Mouse (Mus musculus) gonadal fat pad, adult 2 months (tissue): ENCODE data around the gene Ccdc194. TPM values are rescaled to one million over a fixed set of nuclear protein-coding genes. Genes with fewer than 3 reads are reported as not detected.

ENCODE experiments used
- DNase-seq: peaks from one replicate; pipeline ENCODE4 v3.0.0-alpha.2; 2012; ENCODE audit warnings: low read depth
- polyA plus RNA-seq: library from polyadenylated mRNA; depleted of rRNA; stranded (reverse); fragments of >200 nt; gene quantifications from 2 replicates; pipeline ENCODE4 v1.2.3, GENCODE M21; 2012; rRNA removed

The Ccdc194 gene
- polyA plus RNA-seq, result 0.07 TPM in 1 of 2 replicates, not detected in the other

DNA sequence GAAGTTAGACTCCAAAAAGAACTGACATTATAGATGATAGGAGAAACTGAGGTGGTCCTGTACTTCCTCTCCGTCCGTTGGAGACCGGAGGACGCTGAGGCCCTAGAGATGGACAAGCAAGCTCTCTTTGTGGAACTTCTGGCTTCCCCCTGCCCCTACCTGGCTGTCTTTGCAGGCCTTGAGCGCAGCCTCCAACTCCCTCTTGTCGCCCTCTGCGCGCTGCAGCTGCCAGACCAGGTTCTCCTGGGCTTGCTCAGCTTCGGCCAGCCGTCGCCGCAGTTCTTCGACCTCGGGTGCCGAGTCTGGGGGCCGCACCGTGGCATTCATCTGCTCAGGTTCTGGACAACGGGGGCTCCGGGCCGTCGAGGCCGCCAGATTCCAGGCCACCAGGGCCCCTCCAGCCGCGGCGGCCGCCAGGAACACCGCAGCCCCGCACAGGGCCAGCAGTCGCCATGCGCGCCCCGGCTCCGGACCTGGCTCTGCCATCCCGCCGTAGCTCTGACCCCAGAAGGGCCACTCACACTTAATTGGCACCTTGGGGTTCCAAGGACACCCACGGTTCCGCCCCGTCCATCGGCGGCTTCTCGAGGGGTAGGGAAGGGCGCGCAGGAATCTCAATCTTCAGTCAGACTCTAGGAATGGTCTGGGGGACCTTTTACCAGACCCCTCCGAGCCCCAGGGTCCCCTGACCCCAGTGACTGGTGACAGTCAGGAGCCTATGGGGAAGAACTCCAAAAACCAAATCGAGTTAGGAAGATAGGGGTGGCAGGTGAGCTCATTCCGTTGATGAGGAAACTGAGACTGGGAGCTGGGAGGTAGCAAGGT, at the start of gene Ccdc194:
Gene Ccdc194 (minus strand): TSS at position 486 of the 825 bp plus-strand sequence.
- DNase-seq, result no peak

DNA sequence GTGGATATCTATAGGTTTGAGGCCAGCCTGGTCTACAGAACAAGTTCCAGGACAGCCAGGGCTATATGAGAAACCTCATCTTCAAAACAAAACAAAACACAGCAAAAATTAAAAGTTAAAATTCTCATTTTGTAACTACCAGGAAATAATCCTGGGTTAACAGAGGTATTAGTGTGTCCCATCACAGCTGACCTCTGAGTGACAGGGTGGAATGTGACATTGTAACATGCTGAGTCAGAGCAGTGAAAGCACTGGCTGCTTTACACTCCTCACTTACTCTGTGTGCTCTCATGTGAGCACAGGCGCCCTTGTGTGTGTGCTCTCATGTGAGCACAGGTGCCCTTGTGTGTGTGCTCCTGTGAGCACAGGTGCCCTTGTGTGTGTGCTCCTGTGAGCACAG, 49.5 kb upstream of the Ccdc194 start:
- no peak for DNase-seq

DNA sequence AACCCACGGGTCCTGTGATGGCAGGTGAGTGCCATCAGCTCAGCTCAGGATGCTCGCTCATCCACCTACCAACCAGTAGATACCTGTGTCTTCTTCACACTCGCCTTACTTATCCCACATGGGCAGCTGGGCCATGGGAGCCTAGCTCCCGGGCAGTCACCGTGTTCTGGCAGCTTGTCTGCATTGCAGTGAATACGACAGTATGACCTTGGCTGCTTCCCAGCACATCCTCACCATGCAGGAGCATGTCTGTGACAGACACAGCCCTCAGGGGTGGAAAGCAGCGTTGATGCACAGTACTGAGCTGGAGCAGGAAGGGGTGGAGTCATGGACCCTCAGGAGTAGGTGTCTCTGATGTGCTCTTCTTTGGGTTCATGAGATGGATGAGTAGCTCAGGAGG, 48.9 kb upstream of the Ccdc194 start:
- DNase-seq, result no peak

- DNase-seq, result peak; percentile 75
Observed at GRCm38 (mm10) chr8:71572847-71573633, 47.5 kb upstream of the Ccdc194 start.

- DNase-seq, result no peak
Observed at GRCm38 (mm10) chr8:71572077-71572476, 46.6 kb upstream of the Ccdc194 start.

DNA sequence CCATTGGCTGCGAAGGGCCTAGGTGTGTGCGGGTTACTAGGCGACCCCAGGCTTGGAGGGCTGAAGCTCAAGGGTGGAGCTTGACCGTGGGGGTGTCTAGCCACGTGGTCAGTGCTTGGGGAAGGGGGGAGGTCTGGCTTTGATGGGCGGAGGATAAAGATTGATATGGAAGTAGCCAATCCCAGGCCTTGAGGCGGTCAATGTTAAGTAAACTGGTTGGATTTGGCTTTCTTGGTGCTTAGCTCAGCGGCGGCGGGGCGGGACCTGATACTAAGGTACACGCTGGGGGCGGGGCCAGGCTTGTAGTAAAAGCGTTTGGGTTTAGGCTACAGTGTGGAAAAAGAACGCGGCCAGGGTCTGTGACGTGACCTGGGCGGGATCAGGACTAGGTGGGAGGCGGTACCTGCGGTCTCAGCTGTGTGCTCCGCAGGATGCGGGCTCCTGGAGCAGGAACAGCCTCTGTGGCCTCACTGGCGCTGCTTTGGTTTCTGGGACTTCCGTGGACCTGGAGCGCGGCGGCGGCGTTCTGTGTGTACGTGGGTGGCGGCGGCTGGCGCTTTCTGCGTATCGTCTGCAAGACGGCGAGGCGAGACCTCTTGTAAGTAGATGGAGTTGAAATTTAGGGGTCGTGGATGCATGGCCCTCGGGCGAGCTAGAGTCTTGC, 44.9 kb upstream of the Ccdc194 start:
- DNase-seq, result peak; percentile 82

- DNase-seq, result peak; percentile 92
Observed at GRCm38 (mm10) chr8:71569366-71570290, 44.1 kb upstream of the Ccdc194 start.

- DNase-seq, result no peak
Observed at GRCm38 (mm10) chr8:71568941-71569340, 43.4 kb upstream of the Ccdc194 start.

DNA sequence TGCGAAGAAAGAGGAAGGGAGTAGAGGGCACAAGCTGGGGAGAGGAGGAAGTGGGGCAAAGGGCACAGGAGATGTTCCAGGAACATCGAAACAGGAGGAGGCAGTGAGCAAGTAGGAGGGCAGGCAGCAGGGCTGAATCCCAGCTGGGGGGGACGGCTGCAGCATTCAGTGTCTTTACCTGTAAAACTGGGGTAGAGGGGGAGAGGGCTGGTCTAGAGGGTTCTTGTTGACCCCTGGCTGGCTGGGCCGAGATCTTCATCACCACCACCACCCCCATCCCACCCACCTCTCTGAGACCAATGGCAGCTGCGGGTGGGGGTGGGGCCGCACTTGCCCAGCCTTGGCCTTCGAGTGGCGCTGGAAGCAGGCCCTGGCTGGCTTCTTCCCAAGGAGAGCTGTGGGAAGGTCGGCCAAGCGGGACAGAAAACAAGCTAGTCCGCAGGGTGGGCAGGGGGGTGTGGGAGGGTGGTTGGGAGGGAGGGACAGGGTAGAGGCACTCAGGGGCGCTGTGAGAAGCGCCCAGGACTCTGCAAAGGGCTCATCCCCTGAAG, 43.0 kb upstream of the Ccdc194 start, which contains the start of gene Slc27a1:
Gene Slc27a1 (plus strand): TSS at position 496 of the 551 bp plus-strand sequence.
- DNase-seq, result no peak

GRCm38 (mm10) chr8:71567587-71567986, 42.1 kb upstream of the Ccdc194 start:
- no peak for DNase-seq

GRCm38 (mm10) chr8:71566501-71566900, 41.0 kb upstream of the Ccdc194 start, which contains the start of gene Nxnl1:
Gene Nxnl1 (minus strand): TSS chr8:71566601.
- no peak for DNase-seq

DNA sequence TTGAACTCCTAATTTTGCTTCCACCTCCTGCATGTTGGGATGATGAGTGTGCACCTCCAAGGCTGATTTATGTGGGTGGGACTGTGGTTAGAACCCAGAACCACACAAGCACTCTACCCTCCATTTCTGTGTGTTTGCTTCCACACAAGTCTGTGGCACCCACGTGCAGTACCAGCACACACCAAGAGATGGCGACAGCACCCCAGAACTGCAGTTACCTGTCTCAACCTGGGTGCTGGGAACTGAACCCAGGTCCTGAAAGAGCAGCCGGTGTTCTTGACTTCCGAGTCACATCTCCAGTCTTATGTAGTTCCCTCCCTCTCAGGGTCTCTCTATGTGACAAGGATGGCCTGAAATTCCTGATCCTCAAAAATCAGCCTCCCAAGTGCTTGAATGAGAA, 38.5 kb upstream of the Ccdc194 start:
- no peak for DNase-seq

GRCm38 (mm10) chr8:71562751-71563150, 37.2 kb upstream of the Ccdc194 start:
- DNase-seq, result no peak

DNA sequence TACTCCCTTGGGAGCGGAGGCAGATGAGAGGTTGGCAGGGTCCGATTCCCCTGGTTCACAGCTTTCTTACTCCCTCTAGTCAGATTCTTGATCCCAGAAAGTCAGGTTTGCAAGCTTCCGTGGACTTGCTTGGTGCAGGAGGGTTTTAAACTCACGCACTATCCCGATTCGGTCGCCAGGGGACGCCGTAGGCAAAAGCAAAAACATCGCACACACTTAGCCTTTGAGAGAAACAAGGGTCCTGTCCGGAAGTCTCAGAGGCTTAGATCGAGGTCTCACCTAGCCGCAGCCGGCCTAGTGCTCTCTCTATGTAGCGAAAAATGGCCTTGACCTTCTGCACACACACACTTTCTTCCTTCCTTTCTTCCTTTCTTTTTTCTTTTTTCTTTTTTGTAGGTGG, 35.9 kb upstream of the Ccdc194 start:
- no peak for DNase-seq

- no peak for DNase-seq
Observed at GRCm38 (mm10) chr8:71560765-71561164, 35.3 kb upstream of the Ccdc194 start.

GRCm38 (mm10) chr8:71560071-71560470, 34.6 kb upstream of the Ccdc194 start:
- DNase-seq, result no peak

DNA sequence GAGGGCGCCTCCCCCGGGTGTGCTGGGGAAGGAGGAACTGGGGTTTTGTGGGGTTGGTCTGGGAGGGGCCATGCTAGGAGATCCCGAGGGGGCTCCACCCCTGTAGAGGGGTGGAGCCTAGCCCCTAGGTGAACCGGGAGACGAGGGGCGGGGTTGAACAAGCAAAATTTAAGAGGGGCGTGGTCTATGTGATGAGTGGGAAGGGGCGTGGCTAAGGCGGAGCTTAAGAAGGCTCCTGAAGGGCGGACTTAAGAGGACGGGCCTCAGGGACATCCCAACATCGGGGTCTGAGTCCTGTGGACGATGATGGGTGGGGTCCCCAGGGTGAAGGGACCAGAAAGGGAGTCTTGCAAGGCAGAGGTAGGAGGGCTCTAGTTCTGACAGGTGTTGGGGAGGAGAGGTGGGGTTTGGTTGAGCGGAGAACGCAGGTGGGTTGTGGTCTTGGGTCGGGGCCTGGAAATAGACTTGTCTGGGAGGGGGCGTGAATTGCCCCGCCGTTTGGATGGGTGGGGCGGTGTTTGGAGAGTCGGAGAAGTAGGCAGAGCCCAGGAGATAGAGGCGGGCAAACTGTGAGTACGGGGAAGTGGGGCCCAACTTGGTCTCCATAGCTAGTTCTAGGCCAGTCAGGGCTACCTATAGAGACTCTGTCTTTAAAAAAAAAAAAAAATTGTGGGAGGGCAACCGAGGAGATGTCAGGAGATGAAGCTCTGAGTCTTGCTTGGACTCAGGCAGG, 33.6 kb upstream of the Ccdc194 start:
- no peak for DNase-seq

DNA sequence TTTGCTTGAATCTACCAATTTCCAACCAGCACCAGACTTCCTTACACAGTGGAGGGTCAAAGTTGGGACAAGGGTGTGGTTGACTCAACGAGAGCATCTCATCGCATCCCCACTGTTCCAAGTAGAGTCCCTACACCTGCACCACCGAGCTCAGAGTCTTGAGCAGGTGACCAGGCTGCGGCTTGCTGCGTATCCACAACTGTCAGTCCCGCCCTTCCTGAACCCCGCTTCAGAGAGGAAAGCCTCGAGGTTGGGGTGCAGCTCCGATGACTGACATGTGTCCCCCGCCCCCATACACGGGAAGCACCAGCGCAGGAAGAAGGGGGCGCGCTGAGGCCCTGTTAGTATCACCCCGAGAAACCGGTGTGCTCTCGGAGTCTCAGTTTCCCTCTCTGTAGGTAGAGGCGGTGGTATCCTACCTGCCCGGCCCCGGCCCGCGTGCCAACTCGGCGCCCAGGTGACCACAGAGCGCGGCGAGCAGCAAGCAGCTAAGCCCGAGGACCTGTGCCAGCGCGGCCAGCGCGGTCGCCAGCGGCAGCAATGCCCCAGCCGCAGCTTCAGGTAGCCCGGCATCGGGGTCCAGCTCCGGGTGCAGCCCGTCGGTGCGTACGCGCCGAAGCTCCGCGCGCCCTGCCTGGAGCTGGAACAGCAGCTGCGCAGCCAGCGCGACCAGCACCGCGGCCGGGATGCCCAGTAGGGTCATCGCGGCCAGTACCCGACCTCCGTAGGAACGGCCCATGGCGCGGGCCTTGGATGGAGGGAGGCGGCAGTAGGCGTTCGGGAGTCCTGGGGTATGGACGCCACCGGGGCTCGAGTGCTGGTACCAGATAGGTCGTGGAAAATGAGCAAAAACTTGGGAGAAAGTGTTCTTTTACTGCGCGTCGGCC, 32.8 kb upstream of the Ccdc194 start, which contains the start of gene Tmem221:
Gene Tmem221 (minus strand): TSS at position 801 of the 887 bp plus-strand sequence.
- no peak for DNase-seq

DNA sequence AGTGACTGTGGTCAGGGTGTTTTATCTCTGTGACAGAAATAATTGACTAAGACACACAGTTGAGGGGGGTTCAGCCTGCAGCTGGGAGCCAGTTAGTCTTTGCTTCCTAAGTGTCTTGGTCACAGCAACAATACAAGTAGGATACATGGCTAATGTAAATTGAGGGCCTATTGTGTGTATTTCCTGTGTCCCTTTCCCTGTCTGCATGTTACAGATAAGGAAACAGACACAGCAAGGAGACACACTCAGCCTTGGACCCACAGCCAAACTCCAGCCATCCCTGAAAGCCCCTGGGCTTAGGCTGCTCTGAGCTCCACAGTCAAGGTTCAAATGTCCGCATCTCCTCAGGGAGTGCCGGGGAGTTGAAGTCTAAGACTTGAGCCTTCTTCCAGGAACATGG, 29.1 kb upstream of the Ccdc194 start:
- no peak for DNase-seq
